Mouse (Mus musculus) testis, adult 2 months (tissue): ENCODE results near the gene Ell. TPM values are rescaled to one million over a fixed set of nuclear protein-coding genes. Genes with fewer than 3 reads are reported as not detected.

ENCODE experiments used
- H3K27ac ChIP-seq: fragments of 200-500 bp; 2 replicates; pipeline ENCODE4 v1.5.1; 2012; ENCODE audit warnings: low read depth, low read length; ENCODE audit not compliant: control insufficient read depth, insufficient read depth
- H3K27me3 ChIP-seq: fragments of 200-500 bp; 2 replicates; pipeline ENCODE4 v1.6.1; 2012; ENCODE audit warnings: mild to moderate bottlenecking, low read length, moderate library complexity; ENCODE audit not compliant: control insufficient read depth, insufficient read depth
- H3K36me3 ChIP-seq: fragments of 200-500 bp; 2 replicates; pipeline ENCODE4 v1.6.1; 2012; ENCODE audit warnings: mild to moderate bottlenecking, low read length; ENCODE audit not compliant: control insufficient read depth, insufficient read depth
- H3K4me1 ChIP-seq: fragments of 200-500 bp; 2 replicates; pipeline ENCODE4 v1.6.1; 2012; ENCODE audit warnings: low read length; ENCODE audit not compliant: control insufficient read depth, insufficient read depth
- H3K4me3 ChIP-seq: fragments of 200-500 bp; 2 replicates; pipeline ENCODE4 v1.5.1; 2012; ENCODE audit warnings: low read depth, mild to moderate bottlenecking, low read length, moderate library complexity, mixed read lengths; ENCODE audit not compliant: control insufficient read depth
- CTCF ChIP-seq: fragments of 200-500 bp; IDR thresholded peaks from 2 replicates; pipeline ENCODE4 v1.5.1; 2012; ENCODE audit warnings: low read depth, mild to moderate bottlenecking, inconsistent platforms, low read length, moderate library complexity; ENCODE audit not compliant: control insufficient read depth, insufficient read depth, insufficient replicate concordance
- POLR2A ChIP-seq: fragments of 200-500 bp; IDR thresholded peaks from 2 replicates; pipeline ENCODE4 v1.6.1; 2012; ENCODE audit warnings: low read depth, mild to moderate bottlenecking, inconsistent platforms, low read length, moderate library complexity; ENCODE audit not compliant: control insufficient read depth
- polyA plus RNA-seq: library from polyadenylated mRNA; depleted of rRNA; stranded (reverse); fragments of >200 nt; gene quantifications from 2 replicates; pipeline ENCODE4 v1.2.3, GENCODE M21; 2012

Gene Ell
- polyA plus RNA-seq, 1 experiment: 42.5 TPM

DNA sequence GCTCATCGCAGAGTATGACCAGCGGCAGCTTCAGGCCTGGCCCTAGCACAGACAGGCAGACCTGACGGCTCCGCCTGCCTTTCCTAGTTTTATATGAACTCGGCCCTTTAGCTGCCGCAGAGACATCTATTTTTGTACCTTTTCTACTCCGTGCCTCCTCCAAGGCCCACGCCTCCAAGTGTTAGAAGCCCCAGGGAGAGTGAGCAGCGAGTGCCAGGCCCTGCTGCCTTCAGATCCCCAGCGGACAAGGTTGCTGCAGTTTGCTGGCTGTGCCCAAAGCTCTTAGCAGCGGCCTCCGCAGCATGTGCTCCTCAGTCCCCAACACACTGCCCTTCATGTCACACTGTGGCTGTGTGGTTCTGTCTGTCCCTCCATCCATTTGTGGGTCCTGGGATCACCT, 52.3 kb downstream of the Ell start:
- Histone ChIP-seq H3K27ac (no peak overlapping the region), H3K27me3 (no peaks in the 10 kb centered on the region), H3K36me3 (no peaks in the 10 kb centered on the region), H3K4me1 (peaks cover 29% of the 10 kb centered on the region), H3K4me3 (no peak overlapping the region)
- TF ChIP-seq CTCF: no peak
- TF ChIP-seq POLR2A: 0 out of 2 replicates have a peak, but pooled peaks have one; percentile 4

- no peaks in the 10 kb centered on the region for H3K27me3 ChIP-seq
- peaks cover 44% of the 10 kb centered on the region for H3K4me1 ChIP-seq
- H3K4me3 ChIP-seq: peak overlapping the region; percentile 94
- H3K36me3 ChIP-seq: no peaks in the 10 kb centered on the region
- TF ChIP-seq CTCF (no peak), POLR2A (no peak)
- H3K27ac ChIP-seq: peak overlapping the region; percentile 91
Observed at GRCm38 (mm10) chr8:70593173-70593572, 53.9 kb downstream of the Ell start.

- Histone ChIP-seq H3K27ac (peak within 1 kb of the TSS; percentile 96), H3K4me1 (peaks cover 53% of the 10 kb centered on the region), H3K4me3 (peak within 1 kb of the TSS; percentile 94), H3K36me3 (no peaks in the 10 kb centered on the region), H3K27me3 (no peaks in the 10 kb centered on the region)
- TF ChIP-seq CTCF: no peak
- peak; percentile 96 for TF ChIP-seq POLR2A
Observed at GRCm38 (mm10) chr8:70593961-70594609, 54.8 kb downstream of the Ell start, which contains the start of gene Isyna1. Isyna1 (plus strand) TSS chr8:70594373.

GRCm38 (mm10) chr8:70594621-70595564, 55.6 kb downstream of the Ell start:
- Histone ChIP-seq H3K27ac (peak overlapping the region; percentile 96), H3K4me3 (peak overlapping the region; percentile 94), H3K4me1 (peaks cover 61% of the 10 kb centered on the region), H3K36me3 (no peaks in the 10 kb centered on the region), H3K27me3 (no peaks in the 10 kb centered on the region)
- TF ChIP-seq POLR2A: peak; percentile 5
- TF ChIP-seq CTCF: no peak

DNA sequence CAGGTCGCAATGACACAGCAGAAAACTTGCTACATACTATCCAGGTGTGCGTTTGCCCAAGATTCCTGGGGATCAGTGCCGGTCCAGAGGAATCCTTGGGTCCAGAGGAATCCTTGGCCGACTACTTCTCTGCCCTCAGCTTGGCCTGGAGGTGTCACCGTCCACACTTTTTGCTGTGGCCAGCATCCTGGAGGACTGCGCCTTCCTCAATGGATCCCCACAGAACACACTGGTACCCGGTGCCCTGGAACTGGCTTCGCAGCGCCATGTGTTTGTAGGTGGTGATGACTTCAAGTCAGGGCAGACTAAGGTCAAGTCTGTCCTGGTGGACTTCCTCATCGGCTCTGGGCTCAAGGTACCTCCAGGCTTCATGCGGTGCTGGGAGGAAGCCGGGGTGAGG, 56.6 kb downstream of the Ell start:
- H3K4me3 ChIP-seq: peak overlapping the region; percentile 94
- H3K4me1 ChIP-seq: peaks cover 70% of the 10 kb centered on the region
- no peaks in the 10 kb centered on the region for H3K27me3 ChIP-seq
- no peak overlapping the region; the same call in 1 of the 2 replicates for H3K27ac ChIP-seq
- no peak for TF ChIP-seq CTCF
- TF ChIP-seq POLR2A: no peak
- no peaks in the 10 kb centered on the region for H3K36me3 ChIP-seq

GRCm38 (mm10) chr8:70596216-70596615, 57.0 kb downstream of the Ell start:
- Histone ChIP-seq H3K36me3 (no peaks in the 10 kb centered on the region), H3K4me3 (no peak overlapping the region), H3K27ac (no peak overlapping the region), H3K4me1 (peaks cover 73% of the 10 kb centered on the region), H3K27me3 (no peaks in the 10 kb centered on the region)
- TF ChIP-seq CTCF (no peak; the same call in 1 of the 2 replicates), POLR2A (no peak; the same call in 1 of the 2 replicates)
